Mouse (Mus musculus) A20 (cell line): Measurements from ENCODE around the gene Thbs2.

ENCODE experiments used
- DNase-seq: peaks from one replicate; pipeline ENCODE4 v3.0.0-alpha.2; 2011; ENCODE audit warnings: low read depth, low spot score

The Thbs2 gene

DNA sequence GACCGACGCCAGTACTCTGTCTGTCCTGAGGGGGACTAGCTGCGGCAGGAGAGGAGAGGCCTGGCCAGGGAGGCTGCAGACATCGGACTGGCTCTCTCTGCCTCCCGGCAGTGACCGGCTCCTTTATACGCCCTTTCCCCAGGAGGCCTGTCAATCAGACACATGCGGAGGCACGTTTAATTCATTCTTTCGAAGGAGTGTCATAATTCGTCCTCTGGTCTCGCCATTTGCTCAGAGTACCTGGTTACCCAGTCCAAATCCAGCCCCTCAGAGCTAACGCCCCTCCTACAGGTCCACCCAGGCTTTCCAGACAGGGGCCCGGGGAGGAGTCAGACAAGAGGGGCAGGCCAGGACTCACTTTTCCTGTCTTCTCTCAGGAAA, at the start of gene Thbs2:
Thbs2 (minus strand) TSS at position 242 of the 381 bp plus-strand sequence.
- no peak for DNase-seq

DNA sequence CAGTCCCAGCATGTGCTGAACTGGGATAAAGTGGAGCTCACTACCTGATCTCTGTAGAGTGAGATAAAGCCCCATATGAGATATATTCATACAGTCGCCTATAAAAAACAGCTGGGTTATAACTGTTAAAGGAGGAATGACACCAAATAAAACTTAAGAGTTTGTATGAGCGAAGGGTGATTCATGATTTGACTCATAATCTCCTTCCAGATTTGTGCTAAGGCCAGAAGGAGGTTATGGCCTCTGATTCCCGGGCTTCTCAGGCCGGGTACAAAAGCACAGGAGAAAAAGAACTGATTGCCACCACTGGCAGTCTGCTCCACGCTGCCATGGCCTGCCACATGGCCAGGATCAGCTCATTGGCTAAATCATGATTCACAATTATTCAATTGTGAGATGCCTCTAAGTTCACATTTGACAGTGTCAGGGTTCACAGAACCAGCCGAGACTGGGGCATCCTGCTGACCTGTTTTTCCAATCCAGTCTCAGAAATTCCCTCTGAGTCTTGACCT, 41.5 kb upstream of the Thbs2 start:
- no peak for DNase-seq

DNA sequence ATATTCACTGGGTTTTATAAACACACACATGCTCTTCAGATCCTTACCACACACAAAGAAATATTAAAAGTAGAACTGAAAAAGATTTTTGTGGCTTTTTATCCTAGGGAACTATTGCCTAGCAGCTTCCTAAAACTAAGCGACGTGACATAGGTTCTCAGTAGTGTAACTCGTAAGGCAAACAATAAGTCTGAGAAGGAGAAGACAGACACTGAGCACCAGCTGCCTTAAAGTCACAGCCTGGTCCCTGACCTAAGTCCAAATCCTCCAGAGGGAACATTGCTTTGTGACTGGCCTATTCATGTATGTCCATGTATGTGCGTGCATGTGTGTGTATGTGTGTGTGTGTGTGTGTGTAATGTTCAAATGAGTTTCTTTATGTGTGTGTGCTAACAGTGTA, 40.3 kb upstream of the Thbs2 start:
- no peak for DNase-seq

DNA sequence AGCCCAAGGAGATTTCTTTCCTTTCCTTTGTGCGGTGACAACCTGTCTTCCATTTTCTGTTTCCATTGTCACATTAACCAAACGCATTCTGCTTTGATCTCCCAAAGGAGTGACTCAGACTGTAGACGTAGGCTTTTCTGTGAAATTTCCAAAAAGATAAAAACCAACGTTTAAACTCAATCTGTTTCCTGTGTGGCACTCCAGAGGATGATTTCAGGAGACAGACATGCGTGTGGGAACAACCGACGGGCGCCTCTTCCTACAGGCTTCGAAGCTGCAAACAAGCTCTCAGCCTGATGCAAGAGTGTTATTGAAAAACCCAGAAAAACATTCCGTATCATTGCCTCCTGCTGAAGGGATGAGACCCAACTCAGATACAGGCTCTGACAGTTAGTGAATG, 39.9 kb upstream of the Thbs2 start:
- no peak for DNase-seq

DNA sequence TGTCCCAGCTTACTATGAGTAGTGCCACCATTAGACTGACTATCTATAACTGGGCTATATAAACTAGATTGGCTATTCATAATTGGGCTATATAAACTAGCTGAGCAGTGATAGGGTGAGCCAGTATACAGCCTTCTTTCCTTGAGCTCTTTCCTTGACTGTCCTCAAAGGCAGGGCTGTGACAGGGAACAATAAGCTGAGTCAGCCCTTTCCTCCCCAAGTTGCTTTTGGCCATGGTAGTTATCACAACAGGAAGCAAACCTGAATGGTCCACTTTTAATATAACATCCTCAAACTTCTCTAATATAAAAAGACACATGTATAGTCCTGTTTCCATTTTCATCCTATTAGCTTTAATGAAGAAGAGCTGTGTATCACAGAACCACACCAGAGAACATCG, 39.0 kb upstream of the Thbs2 start:
- no peak for DNase-seq

DNA sequence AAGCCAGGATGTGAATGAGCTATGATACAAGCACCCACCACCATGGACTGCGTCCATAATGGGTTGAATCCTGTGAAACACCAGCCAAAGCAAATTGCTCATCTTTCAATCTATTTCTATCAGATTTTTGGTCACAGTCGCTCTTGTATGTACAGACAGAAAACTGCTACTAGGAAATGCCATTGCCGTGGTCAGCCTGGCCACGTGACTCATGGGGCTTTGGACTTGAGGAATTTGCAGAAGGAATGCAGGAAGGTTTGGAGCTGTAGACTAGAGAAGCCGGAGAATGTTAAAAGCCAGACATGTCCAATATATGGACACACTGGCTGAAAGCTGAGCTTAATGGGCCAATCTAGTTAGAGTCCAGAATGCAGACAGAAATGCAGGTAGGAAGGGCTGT, 36.6 kb upstream of the Thbs2 start:
- DNase-seq = no peak

DNA sequence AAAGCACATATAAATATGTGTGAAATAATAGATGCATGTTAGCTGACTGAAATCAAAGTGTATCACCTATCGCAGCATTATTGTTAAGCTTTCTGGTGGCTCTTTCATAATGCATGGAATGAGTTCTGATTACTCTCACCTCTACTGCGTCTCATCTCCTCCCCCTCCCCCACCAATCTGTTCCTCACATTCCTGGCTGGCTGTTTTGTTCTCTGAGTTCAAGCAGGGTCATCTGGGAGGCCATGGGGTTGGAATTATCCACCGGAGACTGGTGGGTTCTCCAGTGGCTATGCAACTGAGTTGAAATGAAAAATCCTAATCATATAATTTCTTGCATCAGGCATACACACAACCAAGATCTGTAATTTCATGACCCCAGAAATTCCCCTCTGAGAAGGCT, 33.4 kb upstream of the Thbs2 start:
- DNase-seq = no peak

DNA sequence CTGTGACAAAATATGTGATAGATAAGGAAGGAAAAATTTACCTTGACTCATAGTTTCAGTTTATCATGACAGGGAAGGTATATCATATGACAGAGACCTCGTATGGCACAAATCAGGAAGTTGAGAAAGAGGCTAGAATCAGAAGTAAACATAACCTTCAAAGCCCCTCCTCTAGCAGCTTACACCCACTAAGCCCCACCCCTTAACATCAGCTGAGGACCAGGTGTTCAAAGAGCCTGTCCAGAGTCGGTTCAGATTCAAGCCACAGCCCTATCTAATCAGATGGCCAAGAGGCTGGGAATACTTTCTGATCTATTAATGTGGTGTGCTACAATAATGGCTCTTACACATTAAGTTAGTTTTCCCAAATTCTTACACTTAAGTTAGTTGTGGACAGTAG, 30.8 kb upstream of the Thbs2 start:
- peak; percentile 36 for DNase-seq

DNA sequence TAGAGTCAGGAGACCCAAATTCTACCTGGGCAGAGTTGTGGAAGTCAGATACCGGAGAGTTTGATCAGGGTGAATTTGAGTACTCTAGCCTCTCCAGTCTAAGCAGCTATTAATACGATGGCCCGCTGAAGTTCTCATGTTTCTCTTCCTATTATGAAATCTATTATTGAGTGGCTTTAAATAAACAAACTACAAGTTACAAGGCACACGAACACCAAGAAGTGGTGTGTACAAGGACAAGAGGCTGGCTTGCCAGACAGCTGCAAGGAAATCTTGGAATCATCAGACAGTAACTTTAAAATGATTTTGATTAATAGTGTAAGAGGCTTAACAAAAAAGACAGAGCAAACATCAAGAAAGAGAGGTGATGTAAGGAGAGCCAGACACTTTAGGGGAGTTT, 27.3 kb upstream of the Thbs2 start:
- no peak for DNase-seq

DNA sequence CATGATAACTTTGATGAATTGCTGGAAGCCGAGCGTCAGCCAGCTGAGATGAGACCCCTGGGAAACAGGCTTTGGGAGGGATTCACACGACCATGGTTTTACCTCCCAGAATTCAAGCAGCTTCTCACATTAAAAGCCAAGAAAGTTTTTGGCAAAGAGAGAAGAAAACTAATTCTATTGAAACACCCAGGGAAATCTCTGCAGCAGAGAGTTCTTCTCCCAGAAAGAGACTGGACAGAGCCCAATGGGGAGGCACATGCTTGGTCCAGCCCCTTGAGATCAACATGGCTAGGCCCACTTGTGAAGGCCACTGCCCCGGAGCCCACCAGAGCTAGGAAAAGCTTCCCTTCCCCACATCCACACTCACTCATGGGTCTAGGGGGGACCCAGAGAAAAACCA, 26.9 kb upstream of the Thbs2 start:
- no peak for DNase-seq

DNA sequence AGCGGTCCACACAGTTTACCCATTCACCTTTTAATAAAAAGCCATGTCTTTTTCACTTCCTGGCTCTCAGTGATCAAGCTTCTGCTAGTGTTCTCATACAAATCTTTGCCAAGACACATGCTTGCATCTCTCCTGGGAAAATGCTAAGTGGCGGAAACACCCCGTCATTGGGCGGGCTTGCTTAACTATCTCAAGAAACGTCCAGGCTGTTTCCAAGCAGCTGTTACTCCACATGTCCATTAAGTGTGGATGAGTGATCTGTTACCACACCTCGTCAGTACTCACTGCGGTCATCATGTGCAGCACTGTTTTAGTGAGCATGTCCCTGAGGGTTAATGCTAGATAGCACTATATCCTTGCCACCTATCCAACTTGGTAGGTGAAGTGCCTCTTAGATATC, 26.2 kb upstream of the Thbs2 start:
- DNase-seq = no peak

DNA sequence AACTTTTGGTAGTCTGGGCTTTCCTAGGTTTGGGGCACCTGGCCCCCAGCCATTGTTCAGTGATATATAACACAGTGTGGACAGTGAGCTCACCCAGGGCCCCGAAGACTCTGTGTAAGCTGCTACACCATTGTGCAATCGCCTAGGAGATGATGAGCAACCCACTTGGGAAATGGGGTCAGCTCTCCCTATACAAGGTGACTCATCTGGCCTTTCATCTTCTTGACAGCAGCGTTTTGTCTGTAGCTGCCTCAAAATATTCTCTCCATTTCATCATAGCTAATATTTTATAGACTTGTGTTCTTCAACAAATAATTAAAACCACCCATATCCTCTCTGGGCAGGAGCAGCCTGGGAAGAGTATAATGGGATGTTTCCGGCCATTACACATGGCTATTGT, 24.8 kb upstream of the Thbs2 start:
- DNase-seq = no peak

DNA sequence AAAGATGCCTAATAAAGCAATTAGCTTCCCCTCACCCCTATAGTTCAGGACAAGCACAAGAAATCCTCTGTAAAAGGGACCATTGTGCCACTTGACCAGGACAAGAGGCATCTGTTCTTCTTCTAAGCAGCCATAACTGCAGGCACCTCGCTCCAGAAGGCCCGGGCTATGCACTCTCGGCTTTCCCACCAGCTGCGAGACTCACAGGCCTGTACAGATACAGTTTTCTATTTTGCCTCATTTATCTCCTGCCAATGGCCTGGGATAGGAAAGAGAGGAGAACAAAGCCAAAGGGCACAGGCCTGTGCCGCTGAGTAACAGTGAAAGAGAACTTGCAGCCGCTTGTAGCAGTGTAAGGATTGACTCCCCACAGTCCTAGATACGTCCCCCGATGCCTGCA, 20.7 kb upstream of the Thbs2 start:
- DNase-seq = no peak

DNA sequence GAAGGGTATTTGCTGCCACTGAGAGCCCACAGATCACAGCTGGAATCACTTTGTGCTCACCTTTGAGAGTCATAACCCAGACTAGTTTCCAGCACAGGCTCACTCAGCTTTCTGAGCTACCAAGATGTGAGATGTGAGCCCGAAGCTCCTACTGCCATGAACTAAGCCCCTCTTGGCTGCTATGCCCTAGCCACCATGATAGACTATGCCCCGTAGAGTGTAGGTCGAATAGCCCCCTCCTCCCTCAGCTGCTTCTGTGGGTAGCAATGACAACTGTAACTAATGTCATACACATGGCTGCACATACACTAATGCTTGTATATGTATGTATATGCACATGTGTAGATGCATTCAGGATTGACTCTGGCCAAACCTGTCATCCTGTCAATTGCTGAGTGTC, 20.3 kb upstream of the Thbs2 start:
- no peak for DNase-seq

DNA sequence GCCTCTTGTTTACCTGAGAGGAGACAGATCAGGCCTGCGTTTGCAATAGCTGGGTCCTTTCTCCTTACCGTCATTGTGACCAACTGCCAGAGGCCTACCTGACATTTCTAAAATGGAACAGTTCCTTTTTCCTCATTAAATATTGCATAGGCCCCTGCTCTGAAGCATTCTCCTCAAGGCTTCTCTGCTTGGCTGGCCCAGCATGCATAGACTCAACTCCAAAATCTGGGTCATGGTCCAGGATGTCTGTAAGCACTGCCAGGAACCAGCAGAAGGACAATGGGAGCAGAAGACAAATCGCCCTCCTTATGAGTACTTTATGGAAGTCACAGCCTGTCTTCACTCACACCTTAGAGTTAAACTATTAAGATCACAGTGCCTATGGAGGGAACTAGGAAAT, 17.7 kb upstream of the Thbs2 start:
- DNase-seq = no peak

DNA sequence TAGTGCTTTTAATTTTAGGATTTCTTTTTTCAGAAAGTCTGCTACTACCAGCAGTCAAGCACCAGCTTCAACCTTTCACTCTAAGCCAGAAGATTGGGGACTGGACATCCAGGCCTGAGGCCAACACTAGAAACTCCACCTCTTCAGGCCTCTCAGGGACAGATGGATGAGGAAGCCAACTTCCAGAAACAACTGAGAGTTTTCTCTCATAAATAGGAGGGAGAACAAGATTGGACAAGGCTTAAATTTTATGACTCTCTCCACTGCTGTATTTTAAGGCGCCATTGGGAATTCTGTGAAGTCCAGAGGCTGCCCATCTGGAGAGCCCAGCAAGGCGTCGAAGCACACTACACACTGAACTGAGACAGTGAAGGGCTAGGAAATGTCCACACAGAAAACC, 17.0 kb upstream of the Thbs2 start:
- no peak for DNase-seq

DNA sequence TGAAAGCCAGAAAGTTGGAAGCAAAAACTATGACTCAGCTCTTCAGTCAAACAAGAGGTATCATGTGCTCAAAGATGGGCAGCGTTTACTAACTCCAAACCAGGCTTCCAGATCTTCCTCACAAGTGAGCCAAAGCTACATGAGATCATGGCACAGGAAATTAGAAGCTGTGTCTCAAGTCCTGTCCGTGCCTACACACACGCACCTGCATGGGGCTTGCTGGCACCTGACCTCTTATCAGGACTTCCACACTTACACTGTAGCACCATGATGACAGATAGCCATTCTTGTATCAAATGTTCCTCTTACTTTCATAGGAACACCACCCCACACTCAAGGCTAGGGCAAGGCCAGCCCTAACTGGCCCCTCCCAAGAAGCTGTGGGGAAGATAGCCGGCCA, 12.0 kb upstream of the Thbs2 start:
- DNase-seq = no peak

DNA sequence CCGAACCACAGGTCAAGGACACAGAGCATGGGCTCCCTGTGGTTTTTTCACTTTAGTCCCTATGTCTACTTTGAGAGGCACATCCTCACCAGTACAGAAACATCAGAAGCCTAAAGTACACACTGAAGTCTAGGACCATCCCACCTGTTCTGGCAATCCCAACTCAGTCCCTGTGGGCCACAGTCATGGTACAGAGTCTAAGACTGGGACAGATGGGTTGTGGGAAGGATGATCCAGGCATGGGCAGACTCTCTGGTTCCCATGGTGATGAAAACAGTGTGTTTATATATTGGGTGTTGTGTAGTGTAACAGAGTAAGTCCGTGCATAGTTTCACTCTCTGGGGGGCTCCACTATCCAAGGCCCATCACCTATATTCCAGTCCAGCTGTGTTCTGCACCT, 11.4 kb upstream of the Thbs2 start:
- no peak for DNase-seq

DNA sequence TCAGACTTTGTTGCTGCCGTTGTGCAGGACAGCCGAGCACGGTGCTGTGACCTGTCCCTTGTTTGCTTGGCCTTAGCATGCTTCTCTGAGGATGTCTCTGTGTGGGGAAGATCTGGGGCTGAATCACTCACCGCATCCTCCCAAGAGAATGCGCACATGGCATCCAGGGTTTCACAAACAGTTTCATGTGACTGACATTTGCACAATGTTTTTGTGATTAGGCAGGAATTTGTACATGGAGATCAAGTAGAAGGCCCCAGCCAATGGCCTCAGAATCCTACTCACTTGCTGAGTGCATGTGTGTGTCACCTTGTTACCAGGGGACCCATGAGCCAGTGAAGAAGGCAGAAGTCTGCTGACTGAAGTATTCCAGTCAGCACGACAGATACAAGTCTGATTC, 9.7 kb upstream of the Thbs2 start:
- DNase-seq = no peak

DNA sequence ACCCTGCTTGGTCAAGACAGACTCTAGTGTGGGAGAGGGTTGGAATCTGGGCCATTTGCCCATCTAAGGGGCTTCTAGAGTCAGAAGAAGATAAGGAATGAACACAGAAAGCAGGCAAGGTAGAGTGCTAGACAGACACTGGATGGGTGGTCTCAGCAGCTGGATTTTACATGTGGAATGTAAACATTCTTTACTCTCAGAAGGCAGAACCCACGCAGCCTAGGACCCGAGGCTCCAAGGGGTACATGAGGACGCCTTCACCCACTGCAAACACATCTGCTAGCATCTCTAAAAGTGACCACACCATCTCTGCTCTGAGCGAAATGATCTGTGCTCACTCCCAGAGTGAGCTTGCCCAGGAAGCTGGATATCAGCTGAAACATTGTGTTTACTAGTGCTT, 9.2 kb upstream of the Thbs2 start:
- DNase-seq = no peak

DNA sequence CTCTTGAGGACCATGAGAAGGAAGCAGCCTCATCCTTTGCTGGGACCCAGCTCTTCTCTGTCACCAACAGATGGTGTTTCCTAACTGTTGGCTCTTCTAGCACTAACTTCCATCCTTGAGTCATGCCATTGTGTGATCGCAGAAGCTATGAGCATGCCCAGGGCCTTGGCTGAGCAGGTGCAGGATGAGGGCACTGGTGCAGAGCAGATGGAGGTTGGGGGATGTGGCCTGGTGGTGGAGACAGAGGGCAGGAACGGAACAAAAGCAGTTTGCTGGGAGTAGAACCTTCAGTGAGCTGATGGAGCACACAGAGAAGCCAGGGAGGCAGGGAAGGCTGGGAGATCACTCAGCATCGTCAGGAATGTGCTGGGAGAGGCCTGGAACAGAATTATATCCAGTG, 8.7 kb upstream of the Thbs2 start:
- DNase-seq = no peak

DNA sequence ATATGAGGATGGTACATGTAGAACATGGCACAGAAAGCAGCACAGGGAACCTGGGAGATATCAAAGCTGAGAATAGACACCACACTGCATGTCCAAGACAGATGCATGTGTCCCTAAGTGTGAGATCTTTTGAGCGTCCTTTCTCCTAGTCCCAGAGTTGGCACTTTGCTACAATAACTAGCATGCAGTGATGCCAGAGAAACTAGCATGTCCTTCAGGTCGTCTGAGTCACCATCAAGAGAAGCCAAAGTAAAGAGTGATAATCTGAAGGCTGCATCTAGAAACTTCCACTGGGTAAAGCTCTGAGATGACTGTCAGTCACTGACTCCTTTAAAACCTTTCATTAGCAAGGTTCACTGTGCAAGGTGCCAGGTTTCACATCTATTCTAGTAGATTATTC, 7.9 kb upstream of the Thbs2 start:
- no peak for DNase-seq

DNA sequence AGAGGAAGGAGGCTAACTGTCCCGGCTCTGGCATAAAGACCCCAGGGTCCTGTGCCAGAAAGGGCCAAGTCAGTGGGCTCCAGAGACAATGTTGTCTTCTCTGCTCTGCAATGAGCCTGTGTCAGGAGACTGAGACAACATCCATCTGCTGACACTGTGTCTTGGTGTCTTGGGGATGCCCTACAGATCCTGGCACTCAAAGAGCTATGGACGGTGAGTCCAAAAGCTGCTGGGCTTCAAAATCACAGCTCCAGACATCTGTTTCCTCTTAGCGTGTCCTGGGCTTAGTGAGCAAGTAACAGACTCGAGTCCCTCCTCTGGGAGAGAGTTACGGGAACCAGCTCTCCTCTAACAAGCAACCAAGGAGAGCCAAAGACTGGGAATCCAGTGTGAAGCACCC, 6.2 kb upstream of the Thbs2 start:
- no peak for DNase-seq

DNA sequence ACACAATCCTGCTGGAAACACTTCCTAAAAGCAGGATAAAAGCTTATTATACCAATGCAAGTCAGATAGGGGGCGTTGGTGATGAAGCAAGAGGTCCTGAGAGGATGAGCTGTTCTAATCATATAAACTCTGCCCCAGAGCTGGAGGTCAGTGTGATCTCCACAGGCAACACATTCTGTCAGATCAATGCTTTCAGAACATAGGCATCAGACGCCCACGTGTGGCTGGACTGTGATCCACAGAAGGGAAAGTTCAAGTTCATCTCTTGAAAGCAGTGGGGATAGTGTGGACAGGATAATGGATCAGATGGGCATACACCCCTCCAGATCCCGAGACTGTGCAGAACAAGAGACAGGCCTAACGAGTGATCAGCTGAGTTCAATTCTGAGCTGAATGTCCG, 4.2 kb upstream of the Thbs2 start:
- no peak for DNase-seq

DNA sequence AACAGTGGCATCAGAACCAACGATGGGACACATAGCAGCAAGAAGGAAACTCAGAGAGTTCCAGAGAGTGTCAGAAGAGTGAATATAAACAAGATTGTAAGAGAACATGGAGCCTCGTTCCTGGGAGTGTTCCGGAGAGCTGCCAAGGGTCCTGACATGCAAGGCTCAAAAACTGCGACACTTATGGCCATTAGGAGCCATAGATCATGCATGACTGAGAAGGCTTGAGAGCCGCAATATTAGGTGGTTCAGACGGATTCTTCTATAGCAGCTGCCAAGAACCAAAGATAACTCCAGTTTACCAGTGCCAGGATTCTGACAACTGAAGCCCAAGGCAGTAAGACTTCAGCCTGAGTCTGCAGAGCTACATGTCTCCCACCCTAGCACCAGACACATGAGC, 3.1 kb upstream of the Thbs2 start:
- DNase-seq = no peak
